In genomic region chr1:135584587-135585541, GRCm38 (mm10) we compare ENCODE assay signal across 8 mouse cellular contexts. TPM values are rescaled to one million over a fixed set of nuclear protein-coding genes. Genes with fewer than 3 reads are reported as not detected.
DNase-seq lines count a peak whose midpoint lies in the region; ATAC-seq and TF ChIP-seq lines count a peak whose summit lies in the region.

No protein-coding gene starts in this region.

- peaks cover 86% of the 10 kb centered on the region for H3K4me1 ChIP-seq in E14TG2a.4 (replicated peaks; ENCODE audit: low read depth, low read length)
- peaks cover 57% of the 10 kb centered on the region for H3K4me1 ChIP-seq in forebrain, embryonic 15.5 days
- peaks cover 68% of the 10 kb centered on the region for H3K4me1 ChIP-seq in hindbrain, embryonic 13.5 days (replicated peaks)

- peak overlapping the region; percentile 81 for H3K4me3 ChIP-seq in E14TG2a.4 (replicated peaks; ENCODE audit: low read length)
- peak overlapping the region; percentile 74 for H3K4me3 ChIP-seq in forebrain, embryonic 15.5 days
- H3K4me3 ChIP-seq in hindbrain, embryonic 13.5 days: peak overlapping the region; percentile 71

- ATAC-seq in forebrain, embryonic 15.5 days (replicated peaks): peak; percentile 66
- peak; percentile 58 for ATAC-seq in hindbrain, embryonic 13.5 days (ENCODE audit: low FRiP score)
- ATAC-seq in erythroblast, adult 5-6 weeks (replicated peaks; ENCODE audit: low FRiP score, poor library complexity, severe bottlenecking): no peak

- H3K4me2 ChIP-seq in forebrain, embryonic 15.5 days (replicated peaks): peak overlapping the region; percentile 69
- H3K4me2 ChIP-seq in hindbrain, embryonic 13.5 days: peak overlapping the region; percentile 89

- no peak for TF ChIP-seq CTCF in E14TG2a.4 (conservative IDR thresholded peaks at IDR 0.05; ENCODE audit: low read length)

- DNase-seq in adrenal gland, adult 8-10 months: peak; percentile 53
- peak; percentile 44 to 55 for DNase-seq in left cerebral cortex, adult 8-10 months (ENCODE audit: low spot score in 2 of 2)
- DNase-seq in lung, postnatal 4 days: peak; percentile 58 to 71
- peak; percentile 80 for DNase-seq in right cerebral cortex, postnatal 25 days

- 1% methylated on average over 70 of the region's 73 CpGs for WGBS in forebrain, embryonic 15.5 days
- 1% methylated on average over 71 of the region's 73 CpGs for whole genome bisulfite sequencing in hindbrain, embryonic 13.5 days

- H3K36me3 ChIP-seq in E14TG2a.4 (ENCODE audit: insufficient read depth, low read length): no peaks in the 10 kb centered on the region
- H3K36me3 ChIP-seq in forebrain, embryonic 15.5 days: peaks cover 2% of the 10 kb centered on the region; the same call in 1 of the 2 replicates
- H3K36me3 ChIP-seq in hindbrain, embryonic 13.5 days: no peaks in the 10 kb centered on the region

- no peaks in the 10 kb centered on the region for H3K9me3 ChIP-seq in E14TG2a.4 (ENCODE audit: low read length)
- H3K9me3 ChIP-seq in forebrain, embryonic 15.5 days: no peaks in the 10 kb centered on the region
- H3K9me3 ChIP-seq in hindbrain, embryonic 13.5 days: no peaks in the 10 kb centered on the region

- H3K27ac ChIP-seq in forebrain, embryonic 15.5 days (replicated peaks): peak overlapping the region; percentile 96
- peak overlapping the region; percentile 95 for H3K27ac ChIP-seq in hindbrain, embryonic 13.5 days

- H3K27me3 ChIP-seq in E14TG2a.4 (ENCODE audit: insufficient read depth, low read length): peaks cover 54% of the 10 kb centered on the region
- no peaks in the 10 kb centered on the region for H3K27me3 ChIP-seq in forebrain, embryonic 15.5 days
- no peaks in the 10 kb centered on the region for H3K27me3 ChIP-seq in hindbrain, embryonic 13.5 days

- peak overlapping the region; percentile 87 for H3K9ac ChIP-seq in forebrain, embryonic 15.5 days (replicated peaks)
- H3K9ac ChIP-seq in hindbrain, embryonic 13.5 days: peak overlapping the region; percentile 92

RNA-seq across cellular contexts. Expression of gene Nav1, which starts 22.2 kb away (rescaled TPM):
- 10 to 100 TPM; 15.2 to 26.9 (median 22.8) TPM for total RNA-seq in adrenal gland, adult 8-10 months (2022)
- 48.1 and 51.1 TPM in 2 replicates for polyA plus RNA-seq in forebrain, embryonic 15.5 days (2015; fragmentation: Nextera tagmentation; extraction: Ambion mirVana)
- 42.3 and 42.6 TPM in 2 replicates for polyA plus RNA-seq in hindbrain, embryonic 13.5 days (2015; fragmentation: Nextera tagmentation; extraction: Ambion mirVana)
- 10 to 100 TPM; 44.9 to 49.3 (median 46.5) TPM for total RNA-seq in left cerebral cortex, adult 8-10 months (2022)
- 1.5 and 1.7 TPM in 2 replicates for total RNA-seq in erythroblast, adult 5-6 weeks (2015; ENCODE audit: low replicate concordance)
- total RNA-seq in erythroblast, adult 5-6 weeks (2017; ENCODE audit: low replicate concordance): 0.77 and 1.4 TPM in 2 replicates

Comparison
In these comparisons a context has a peak if more than half of its experiments do, and no peak if none do; other contexts are left out.
1. RNA of gene Nav1, which starts 22.2 kb away (total RNA-seq): 44.9 to 49.3 TPM in left cerebral cortex, adult 8-10 months and 15.2 to 26.9 TPM in adrenal gland, adult 8-10 months; 0.77 to 1.7 TPM in erythroblast, adult 5-6 weeks; every median in the first group is over 4 times any median in the second.
2. Peak in every context shown above with its lines, with median percentiles within 50 percentile points of each other: H3K4me3 ChIP-seq and DNase-seq.